Mouse (Mus musculus) frontal cortex, postnatal 36 days (tissue): ENCODE data around the gene 1700014D04Rik.
"Not testable (repeated sequence)": the region's sequence is repeated elsewhere in the genome, so short reads cannot be mapped to it uniquely, and the experiment has no call there.

Source experiments
- DNase-seq, 2 experiments: peaks; one replicate each; pipeline ENCODE4 v3.0.0; 2022; ENCODE audit warnings: low spot score in 2 of 2

1700014D04Rik gene

DNA sequence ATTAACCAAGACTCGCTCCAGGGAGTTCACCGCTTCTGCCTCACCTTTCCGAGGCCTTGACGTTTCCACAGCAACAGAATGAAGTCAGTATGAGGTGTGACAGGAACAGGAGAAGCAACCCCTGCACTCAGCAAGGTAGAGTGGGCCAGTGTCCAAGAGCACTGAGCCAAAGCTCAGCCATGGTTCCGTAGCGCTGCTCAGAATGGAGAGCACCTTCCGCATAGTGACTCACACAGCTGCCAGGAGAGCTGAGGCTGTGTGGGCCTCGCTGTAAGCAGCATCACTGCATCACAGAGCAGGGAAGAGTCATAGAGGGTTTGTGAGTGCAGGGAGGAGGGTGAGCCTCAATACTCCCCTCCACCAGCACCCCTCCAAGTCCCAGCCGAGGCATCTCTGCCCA, at the start of gene 1700014D04Rik:
TSS of gene 1700014D04Rik (minus strand) at position 42 of the 400 bp plus-strand sequence.
- peak; percentile 67 for DNase-seq

DNA sequence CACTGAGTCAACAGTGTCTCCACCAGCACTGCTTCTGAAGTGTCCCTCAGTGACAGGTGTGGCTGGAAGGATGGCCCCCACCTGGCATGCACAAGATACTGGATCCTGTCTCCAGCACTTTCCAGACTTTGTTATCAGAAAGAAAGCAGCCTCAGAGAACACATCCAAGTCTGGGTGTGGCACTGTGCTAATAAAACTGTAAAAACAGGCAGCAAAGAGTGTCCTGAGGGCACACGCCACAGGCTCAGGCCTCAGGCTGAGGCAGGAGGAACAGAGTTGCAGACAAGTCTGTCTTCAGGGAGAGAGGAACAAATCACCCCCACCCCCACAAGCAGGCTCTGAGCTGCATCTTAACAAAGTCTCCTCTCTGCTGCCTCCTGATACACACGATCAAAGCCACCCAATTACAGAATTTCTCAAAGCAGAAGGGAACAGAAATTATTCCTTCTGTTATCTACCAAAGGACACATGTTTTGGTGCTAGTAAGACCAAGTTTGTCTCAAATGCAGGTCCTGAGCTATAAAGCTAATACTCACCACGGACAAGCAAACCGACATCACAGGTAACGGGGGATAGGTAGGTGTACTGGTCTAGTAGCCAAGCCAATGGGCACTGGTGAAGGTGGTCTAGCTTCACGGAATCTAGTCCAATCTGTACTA, 49.4 kb upstream of the 1700014D04Rik start:
- no peak for DNase-seq

- no peak for DNase-seq
Observed at GRCm38 (mm10) chr13:59794786-59795185, 48.2 kb upstream of the 1700014D04Rik start.

- DNase-seq, result no peak
Observed at GRCm38 (mm10) chr13:59782145-59782544, 35.6 kb upstream of the 1700014D04Rik start, which contains the start of gene Gm49354. Gene Gm49354 (minus strand): TSS chr13:59782245.

- not testable (repeated sequence) for DNase-seq
Observed at GRCm38 (mm10) chr13:59779744-59780264, 33.3 kb upstream of the 1700014D04Rik start.

DNA sequence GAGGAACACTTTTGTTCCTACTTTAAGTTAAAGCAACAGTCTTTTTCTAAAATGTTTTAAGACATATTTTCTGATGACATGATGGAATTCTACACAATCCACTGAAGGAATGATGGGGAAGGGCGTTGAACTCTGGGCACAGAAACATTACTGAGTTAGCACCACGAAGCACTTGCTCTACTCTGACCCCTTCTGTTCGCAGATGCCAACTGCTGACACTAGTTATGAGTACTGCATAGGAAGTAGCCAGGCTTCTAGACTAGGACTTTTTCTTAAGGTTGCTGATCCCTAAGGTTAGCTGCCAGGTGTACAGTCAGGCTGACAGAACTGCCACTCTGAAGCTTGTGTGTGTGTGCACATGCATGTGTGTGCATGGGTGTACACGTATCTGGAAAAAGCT, 32.7 kb upstream of the 1700014D04Rik start:
- no peak for DNase-seq

GRCm38 (mm10) chr13:59775168-59775567, 28.6 kb upstream of the 1700014D04Rik start:
- DNase-seq, result no peak

DNA sequence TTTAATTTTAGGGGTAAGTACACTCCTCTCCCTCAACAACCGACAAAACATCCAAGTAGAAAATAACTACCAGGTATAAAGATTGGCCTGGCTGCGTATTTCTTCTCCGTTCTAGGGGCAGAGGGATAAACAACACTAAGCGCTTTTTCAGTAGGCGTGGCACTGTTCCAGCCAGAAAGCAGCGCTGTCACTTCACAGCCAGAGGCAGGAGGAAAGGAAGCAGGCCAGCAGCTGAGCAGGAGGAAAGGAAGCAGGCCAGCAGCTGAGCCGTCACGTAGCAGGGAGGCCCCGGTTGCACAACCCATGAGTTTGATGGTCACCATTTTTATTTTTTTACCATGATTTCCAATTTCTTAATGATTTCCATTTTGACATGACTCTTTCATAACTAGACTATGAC, 24.7 kb upstream of the 1700014D04Rik start:
- peak; percentile 47 to 58 for DNase-seq

DNA sequence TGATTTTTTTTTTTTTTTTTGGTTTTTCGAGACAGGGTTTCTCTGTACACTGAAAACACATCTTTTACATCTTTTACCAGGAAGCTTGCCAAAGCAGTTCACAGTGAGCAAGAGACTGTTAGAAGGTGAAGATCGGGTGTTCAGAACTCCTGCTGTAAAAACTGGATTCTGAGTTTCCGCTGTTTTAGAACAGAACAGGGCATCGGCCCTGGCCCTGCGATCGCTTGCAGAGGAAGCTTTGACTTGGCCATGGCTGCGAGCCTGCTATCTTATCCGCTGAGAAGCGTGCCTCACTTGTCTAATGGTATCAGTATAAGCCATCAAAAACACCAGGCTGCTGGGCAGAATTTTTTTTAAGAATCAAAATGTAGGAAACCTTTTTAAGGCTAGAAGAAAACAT, 24.3 kb upstream of the 1700014D04Rik start:
- peak; percentile 13 to 30 for DNase-seq

DNA sequence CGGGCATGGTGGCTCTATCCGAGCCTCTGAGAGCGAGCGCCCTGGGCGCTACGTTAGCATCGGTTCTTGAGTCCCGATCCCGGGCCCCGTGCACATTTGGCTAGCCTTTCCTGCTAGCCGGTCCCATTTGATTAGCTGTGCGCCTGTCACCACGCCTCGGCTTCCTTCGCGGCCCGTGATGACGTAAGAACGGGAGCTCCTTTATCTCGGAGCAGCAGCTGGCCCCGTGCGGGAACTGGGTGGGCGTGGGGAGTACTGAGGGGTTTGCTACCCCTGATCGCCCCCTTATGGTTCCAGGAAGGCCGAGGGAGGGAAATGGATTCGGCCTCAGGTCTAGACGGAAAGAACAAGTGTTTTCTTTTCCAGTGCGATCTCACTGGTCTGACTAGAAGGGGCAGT, 23.6 kb upstream of the 1700014D04Rik start:
- peak; percentile 87 to 88 for DNase-seq

- DNase-seq, result peak; percentile 99 to 100
Observed at GRCm38 (mm10) chr13:59769296-59770163, 23.0 kb upstream of the 1700014D04Rik start, which contains the start of gene Isca1. Gene Isca1 (minus strand): TSS chr13:59769810.

- DNase-seq, result no peak
Observed at GRCm38 (mm10) chr13:59768531-59768930, 22.0 kb upstream of the 1700014D04Rik start.

DNA sequence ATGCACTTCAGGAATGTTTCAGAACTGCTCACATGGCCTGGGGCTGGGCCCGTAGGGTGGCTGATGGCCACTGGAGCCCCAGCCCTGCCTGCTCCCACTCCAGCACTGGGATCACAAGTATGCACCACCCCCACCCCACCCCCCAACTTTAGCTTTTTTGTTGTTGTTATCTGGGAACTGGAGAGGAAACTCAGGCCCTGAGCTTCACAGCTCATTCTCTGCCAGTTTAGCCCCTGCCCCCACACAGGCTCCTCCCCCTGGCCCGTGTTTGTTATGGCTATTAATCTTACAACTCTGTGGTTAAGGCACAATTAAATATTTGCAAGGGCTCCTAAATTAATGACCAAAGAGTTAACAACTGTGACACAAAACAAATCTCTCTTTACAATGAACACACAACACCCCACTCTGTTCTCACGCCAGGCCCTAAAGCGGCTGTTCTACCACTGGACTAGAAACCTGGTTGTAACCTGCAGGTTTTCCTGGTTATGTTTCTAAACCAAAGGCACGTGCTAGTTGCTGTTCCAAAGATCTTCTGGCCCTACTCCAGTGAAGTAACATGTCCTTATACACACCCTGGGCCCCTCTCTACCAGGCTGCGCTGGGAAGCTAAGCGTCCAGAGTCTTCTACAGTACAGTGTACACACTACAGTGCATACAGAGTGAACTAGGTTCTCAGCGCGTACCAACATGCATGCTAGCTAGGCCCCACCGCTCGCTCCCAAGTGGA, 20.4 kb upstream of the 1700014D04Rik start:
- no peak for DNase-seq

- no peak for DNase-seq
Observed at GRCm38 (mm10) chr13:59762791-59763190, 16.2 kb upstream of the 1700014D04Rik start.

- DNase-seq, result no peak
Observed at GRCm38 (mm10) chr13:59756906-59757305, 10.4 kb upstream of the 1700014D04Rik start.

DNA sequence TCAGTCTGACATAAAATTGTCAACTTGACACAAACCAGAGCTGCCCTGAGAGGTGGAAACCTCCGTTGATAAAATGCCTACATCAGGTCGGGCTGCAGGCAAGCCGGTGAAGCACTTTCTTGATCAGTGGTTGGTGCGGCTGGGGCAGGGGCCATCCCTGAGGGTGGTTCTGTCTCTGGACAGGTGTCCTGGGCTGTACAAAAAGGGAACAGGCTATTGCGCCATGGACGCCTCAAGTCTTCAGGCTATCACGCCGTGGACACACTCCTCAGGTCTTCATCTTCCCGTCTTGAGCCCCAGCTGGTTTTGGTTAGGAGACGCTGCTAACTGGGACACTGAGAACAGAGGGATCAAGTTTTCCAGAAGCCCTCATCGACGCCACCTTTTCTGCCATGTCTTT, 3.8 kb upstream of the 1700014D04Rik start:
- DNase-seq, result no peak

GRCm38 (mm10) chr13:59746164-59746563, 388 bp downstream of the 1700014D04Rik start:
- DNase-seq, result no peak

DNA sequence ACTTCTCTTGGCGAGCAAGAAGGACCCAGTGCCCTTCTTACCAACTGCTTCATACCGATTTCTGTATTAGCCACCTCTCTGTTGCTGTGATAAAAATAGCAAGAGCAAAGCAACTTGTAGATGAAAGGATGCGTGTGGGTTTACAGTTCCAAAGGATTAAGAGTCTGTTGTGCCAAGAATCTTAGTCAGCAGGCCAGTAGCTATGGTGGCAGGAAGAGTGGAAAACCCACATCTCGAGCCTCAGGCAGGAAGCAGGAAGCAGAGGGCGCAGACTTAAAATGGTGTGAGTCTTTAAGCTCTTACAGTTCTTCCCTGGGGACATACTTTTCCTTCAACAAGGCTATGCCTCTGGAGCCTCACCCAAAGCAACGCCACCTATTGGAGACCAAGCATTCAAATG, 1.1 kb downstream of the 1700014D04Rik start:
- no peak for DNase-seq

DNA sequence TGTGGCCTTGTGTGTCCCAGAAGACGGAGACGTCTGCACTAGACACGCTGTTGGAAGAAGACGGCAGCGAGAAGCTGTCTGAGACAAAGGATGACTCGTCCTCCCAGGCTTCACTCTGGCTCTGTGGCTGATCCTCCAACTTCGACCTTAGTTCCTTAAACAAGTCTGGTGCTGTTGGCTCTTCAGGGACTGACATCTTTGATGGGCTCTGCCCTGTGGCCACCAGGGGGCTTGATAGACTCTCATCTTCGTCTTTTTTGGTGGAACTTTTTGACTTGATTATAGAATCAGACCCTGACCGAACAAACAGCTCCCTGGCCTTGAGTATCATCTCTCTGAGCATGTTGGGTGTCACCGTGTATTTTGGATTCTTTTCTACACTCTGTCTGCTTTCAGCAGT, 4.9 kb downstream of the 1700014D04Rik start:
- DNase-seq, result no peak

- DNase-seq, result no peak
Observed at GRCm38 (mm10) chr13:59741096-59741495, 5.5 kb downstream of the 1700014D04Rik start.

DNA sequence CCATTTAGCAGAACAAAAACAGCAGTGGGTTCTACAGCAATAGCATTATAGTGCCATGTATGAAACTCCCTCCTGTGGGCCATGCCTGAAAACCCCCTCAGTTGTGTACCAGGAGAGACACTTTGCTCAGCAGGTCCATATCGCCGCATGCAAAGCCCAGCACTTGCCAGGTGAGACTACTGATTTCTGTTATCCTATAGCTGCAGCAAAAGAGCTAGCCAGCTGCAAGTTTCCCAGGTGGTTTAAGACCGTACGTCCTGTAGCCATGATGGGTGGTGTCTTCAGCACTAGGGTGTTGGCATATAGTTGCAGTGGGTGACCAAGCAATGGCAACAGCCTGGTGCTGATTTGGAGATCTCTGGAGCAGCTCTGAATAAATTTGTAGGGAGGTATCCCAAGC, 7.2 kb downstream of the 1700014D04Rik start:
- DNase-seq, result no peak

GRCm38 (mm10) chr13:59738455-59738854, 8.1 kb downstream of the 1700014D04Rik start:
- DNase-seq, result no peak
